Mouse (Mus musculus) large intestine, adult 2 months (tissue): ENCODE data around the gene Pou2f2. TPM values are rescaled to one million over a fixed set of nuclear protein-coding genes. Genes with fewer than 3 reads are reported as not detected.
A peak's percentile ranks its signal among the peaks of the same experiment; 100 is the strongest.

Experiments used
- DNase-seq: peaks from one replicate; pipeline ENCODE4 v3.0.0-alpha.2; 2012; ENCODE audit warnings: low read depth, low spot score
- WGBS: fragments of 180-500 bp; shearing (Covaris S2); methylation state at CpG from one replicate; pipeline ENCODE4 v1.1.7; 2018; 5-methylcytosine and 5-hydroxymethylcytosine counted together
- polyA plus RNA-seq: library from polyadenylated mRNA; depleted of rRNA; stranded (reverse); fragments of >200 nt; gene quantifications from 2 replicates; pipeline ENCODE4 v1.2.3, GENCODE M21; 2012

The Pou2f2 gene
- polyA plus RNA-seq, 1 experiment = 2.6 TPM

GRCm38 (mm10) chr7:25076296-25076662 is 103.2 kb downstream of the Pou2f2 start:
- DNase-seq = no peak
- WGBS = 16% methylated on average over 7 of the region's 7 CpGs

GRCm38 (mm10) chr7:25073924-25074323 is 105.6 kb downstream of the Pou2f2 start:
- no peak for DNase-seq

GRCm38 (mm10) chr7:25072716-25073390 is 106.7 kb downstream of the Pou2f2 start:
- DNase-seq = no peak
- 3% methylated on average over 31 of the region's 33 CpGs for WGBS

More at GRCm38 (mm10) chr7:25073924-25074323, 105.6 kb downstream of the Pou2f2 start:
- WGBS = 87% methylated on average over 8 of the region's 8 CpGs

- no peak for DNase-seq
- WGBS = 4% methylated on average over 27 of the region's 28 CpGs
These were observed 107.4 kb downstream of the Pou2f2 start, which contains the start of the genes Grik5 and Zfp574 for GRCm38 (mm10) chr7:25071979-25072715. Grik5 (minus strand) TSS chr7:25072346. Zfp574 (plus strand) TSS chr7:25072567.

- no peak for DNase-seq
- WGBS = 49% methylated on average over 2 of the region's 2 CpGs
These were observed 110.8 kb downstream of the Pou2f2 start for GRCm38 (mm10) chr7:25068724-25069123.

GRCm38 (mm10) chr7:25067909-25068656 is 111.4 kb downstream of the Pou2f2 start:
- DNase-seq = no peak
- WGBS = 75% methylated on average over 22 of the region's 22 CpGs

- WGBS = 29% methylated on average over 7 of the region's 7 CpGs
- DNase-seq = no peak
These were observed 112.2 kb downstream of the Pou2f2 start for GRCm38 (mm10) chr7:25067338-25067737.

GRCm38 (mm10) chr7:25063900-25064299 is 115.6 kb downstream of the Pou2f2 start:
- no peak for DNase-seq
- 81% methylated on average over 8 of the region's 8 CpGs for WGBS

- no peak for DNase-seq
- WGBS = 96% methylated on average over 6 of the region's 6 CpGs
These were observed 116.2 kb downstream of the Pou2f2 start for GRCm38 (mm10) chr7:25063346-25063745.

- WGBS = 85% methylated on average over 14 of the region's 14 CpGs
- no peak for DNase-seq
These were observed 120.7 kb downstream of the Pou2f2 start for GRCm38 (mm10) chr7:25058836-25059235.

- WGBS = 78% methylated on average over 8 of the region's 8 CpGs
- no peak for DNase-seq
These were observed 121.1 kb downstream of the Pou2f2 start for GRCm38 (mm10) chr7:25058394-25058793.

GRCm38 (mm10) chr7:25057888-25058287 is 121.6 kb downstream of the Pou2f2 start:
- WGBS = 90% methylated on average over 5 of the region's 5 CpGs
- no peak for DNase-seq

GRCm38 (mm10) chr7:25056951-25057350 is 122.6 kb downstream of the Pou2f2 start:
- no peak for DNase-seq
- 64% methylated on average over 4 of the region's 4 CpGs for WGBS

GRCm38 (mm10) chr7:25052587-25052986 is 126.9 kb downstream of the Pou2f2 start:
- WGBS = 49% methylated on average over 3 of the region's 3 CpGs
- DNase-seq = no peak

GRCm38 (mm10) chr7:25049295-25049930 is 130.1 kb downstream of the Pou2f2 start:
- WGBS = 91% methylated on average over 16 of the region's 16 CpGs

GRCm38 (mm10) chr7:25047363-25047762 is 132.2 kb downstream of the Pou2f2 start:
- peak; percentile 22 for DNase-seq

More at GRCm38 (mm10) chr7:25049295-25049930, 130.1 kb downstream of the Pou2f2 start:
- DNase-seq = no peak

GRCm38 (mm10) chr7:25044599-25044998 is 134.9 kb downstream of the Pou2f2 start:
- 55% methylated on average over 7 of the region's 7 CpGs for WGBS
- DNase-seq = peak; percentile 39

More at GRCm38 (mm10) chr7:25047363-25047762, 132.2 kb downstream of the Pou2f2 start:
- 41% methylated on average over 8 of the region's 8 CpGs for WGBS

- WGBS = 90% methylated on average over 12 of the region's 12 CpGs
- no peak for DNase-seq
These were observed 137.6 kb downstream of the Pou2f2 start for GRCm38 (mm10) chr7:25041921-25042320.
